Mouse (Mus musculus) spleen, postnatal 10 days (tissue): ENCODE results near the gene Ndufaf7.

Experiments
- DNase-seq, 2 experiments: peaks; one replicate each; pipeline ENCODE4 v3.0.0; 2021 to 2022; ENCODE audit warnings: low spot score in 2 of 2

The Ndufaf7 gene

GRCm38 (mm10) chr17:78936466-78937228 is at the start of gene Ndufaf7, which contains the start of gene Cebpz:
TSS of gene Ndufaf7 (plus strand) at chr17:78937136.
TSS of gene Cebpz (minus strand) at chr17:78937066.
- DNase-seq = peak; percentile 92 to 99

- DNase-seq = no peak
Observed at GRCm38 (mm10) chr17:78888554-78888953, 48.4 kb upstream of the Ndufaf7 start.

GRCm38 (mm10) chr17:78889184-78889583 is 47.8 kb upstream of the Ndufaf7 start:
- no peak for DNase-seq

- DNase-seq = no peak
Observed at GRCm38 (mm10) chr17:78891020-78891419, 45.9 kb upstream of the Ndufaf7 start.

- DNase-seq = no peak
Observed at GRCm38 (mm10) chr17:78894991-78895390, 41.9 kb upstream of the Ndufaf7 start.

GRCm38 (mm10) chr17:78895394-78895793 is 41.5 kb upstream of the Ndufaf7 start:
- DNase-seq = peak in 1 of 2 experiments; percentile 39

- DNase-seq = no peak
Observed at GRCm38 (mm10) chr17:78903158-78903557, 33.8 kb upstream of the Ndufaf7 start.

GRCm38 (mm10) chr17:78906892-78907291 is 30.0 kb upstream of the Ndufaf7 start, which contains the start of gene Sult6b1:
TSS of gene Sult6b1 (minus strand) at chr17:78906992.
- DNase-seq = no peak

- DNase-seq = no peak
Observed at GRCm38 (mm10) chr17:78909374-78909773, 27.6 kb upstream of the Ndufaf7 start.

GRCm38 (mm10) chr17:78912861-78913281 is 24.1 kb upstream of the Ndufaf7 start:
- DNase-seq = peak in 1 of 2 experiments; percentile 50

- no peak for DNase-seq
Observed at GRCm38 (mm10) chr17:78913921-78914320, 23.0 kb upstream of the Ndufaf7 start.

GRCm38 (mm10) chr17:78915772-78916171 is 21.2 kb upstream of the Ndufaf7 start:
- DNase-seq = no peak

GRCm38 (mm10) chr17:78916369-78916813 is 20.5 kb upstream of the Ndufaf7 start, which contains the start of gene Cebpzos:
TSS of gene Cebpzos (plus strand) at chr17:78916500.
- peak; percentile 92 for DNase-seq

- no peak for DNase-seq
Observed at GRCm38 (mm10) chr17:78916899-78917298, 20.0 kb upstream of the Ndufaf7 start.

- no peak for DNase-seq
Observed at GRCm38 (mm10) chr17:78917696-78918095, 19.2 kb upstream of the Ndufaf7 start.

- DNase-seq = no peak
Observed at GRCm38 (mm10) chr17:78935857-78936256, 1.1 kb upstream of the Ndufaf7 start.

- DNase-seq = peak in 1 of 2 experiments; percentile 19
Observed at GRCm38 (mm10) chr17:78937229-78937853, 405 bp downstream of the Ndufaf7 start.

- DNase-seq = no peak
Observed at GRCm38 (mm10) chr17:78938927-78939326, 2.0 kb downstream of the Ndufaf7 start.

GRCm38 (mm10) chr17:78942579-78942978 is 5.6 kb downstream of the Ndufaf7 start:
- DNase-seq = no peak

GRCm38 (mm10) chr17:78951225-78951624 is 14.3 kb downstream of the Ndufaf7 start:
- DNase-seq = no peak

- no peak for DNase-seq
Observed at GRCm38 (mm10) chr17:78952070-78952469, 15.1 kb downstream of the Ndufaf7 start.

GRCm38 (mm10) chr17:78953240-78953639 is 16.3 kb downstream of the Ndufaf7 start:
- no peak for DNase-seq

- no peak for DNase-seq
Observed at GRCm38 (mm10) chr17:78959473-78959872, 22.5 kb downstream of the Ndufaf7 start.
